Mouse (Mus musculus) heart, postnatal 36 days (tissue): ENCODE results near the gene Wdr77. TPM values are rescaled to one million over a fixed set of nuclear protein-coding genes. Genes with fewer than 3 reads are reported as not detected.
"Not testable (repeated sequence)": the region's sequence is repeated elsewhere in the genome, so short reads cannot be mapped to it uniquely, and the experiment has no call there.

Experiments used
- DNase-seq, 2 experiments: peaks; one replicate each; pipeline ENCODE4 v3.0.0; 2021 to 2022
- intact Hi-C: fragments of 180-260 bp; cut with DNase I; formaldehyde crosslinking; loops from one replicate; pipeline ENCODE4 v1.15.1; 2025
- total RNA-seq, 2 experiments: library from RNA; stranded (reverse); gene quantifications; 2 replicates each; pipeline ENCODE4 v1.2.3; 2021

The Wdr77 gene
- total RNA-seq, 2 experiments from 2014 or later: 46.9 to 48.5 TPM

GRCm38 (mm10) chr3:105936111-105936510, 23.1 kb upstream of the Wdr77 start:
- intact Hi-C loops: no loop called here
- DNase-seq: no peak

DNA sequence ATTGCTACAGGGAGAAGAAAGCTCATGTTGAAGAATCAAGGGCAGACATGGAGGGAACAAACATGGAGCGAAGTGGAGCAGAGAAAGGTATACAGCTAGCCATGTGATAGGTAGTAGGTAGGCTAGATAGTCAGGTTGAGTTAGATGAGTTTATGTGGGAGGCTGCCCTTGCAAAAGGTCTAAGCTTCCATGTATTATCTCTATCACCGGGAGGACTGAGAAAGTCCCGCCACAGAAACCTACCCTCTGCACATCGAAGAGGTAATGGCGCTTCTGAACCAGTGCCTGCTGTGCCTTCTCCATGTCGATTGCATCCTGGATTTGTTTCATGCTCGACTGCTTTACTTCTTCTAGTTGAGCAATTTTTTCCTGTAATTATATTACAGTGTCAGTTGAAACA, 7.8 kb upstream of the Wdr77 start:
- no peak for DNase-seq
- intact Hi-C loops: no loop called here

DNA sequence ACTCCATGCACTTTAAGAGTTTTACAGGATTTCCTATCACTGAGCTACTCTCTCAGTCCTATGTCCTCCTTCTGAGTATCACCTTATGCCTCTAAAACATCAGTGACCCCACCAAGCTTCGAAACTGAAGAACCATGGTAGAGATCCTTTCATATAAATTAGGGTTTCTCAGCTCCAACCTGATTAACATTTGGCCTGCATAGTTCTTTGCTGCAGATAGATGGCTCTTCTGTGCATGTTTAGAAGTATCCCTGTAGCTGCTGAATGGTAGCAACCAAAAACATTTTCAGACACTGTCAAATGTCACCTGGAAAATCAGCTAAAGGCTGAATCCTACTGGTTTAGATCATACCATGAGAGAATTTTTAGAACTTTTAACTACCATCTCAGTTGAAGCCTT, 1.9 kb upstream of the Wdr77 start:
- intact Hi-C loops: loop anchor here (5.0 kb wide), 1 partner anchor 230 kb away; no protein-coding TSS in a partner anchor
- DNase-seq: no peak

DNA sequence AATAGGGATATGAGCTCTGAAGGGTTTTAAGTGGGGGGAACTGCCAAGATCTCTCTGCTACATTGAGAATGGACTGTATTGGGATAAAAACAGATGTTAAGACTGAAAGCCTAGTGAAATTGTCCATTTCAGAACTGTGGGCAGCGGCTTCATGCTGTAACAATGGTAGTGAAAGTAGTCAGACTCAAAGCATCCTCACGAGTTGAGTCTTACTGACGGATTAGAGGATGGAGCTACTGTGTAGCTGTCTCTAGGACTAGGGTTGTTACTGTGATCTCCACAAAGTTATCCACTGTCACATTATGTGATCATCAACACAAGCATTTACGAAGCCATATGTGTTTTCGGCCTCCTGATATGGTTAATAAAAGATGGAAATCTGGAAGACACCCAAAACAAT, 965 bp upstream of the Wdr77 start:
- intact Hi-C loops: loop anchor here (2.0 to 5.0 kb wide), 2 partner anchors 231 to 271 kb away; partner anchors contain the start of gene Ddx20
- no peak for DNase-seq

GRCm38 (mm10) chr3:105959585-105959984, 416 bp downstream of the Wdr77 start:
- intact Hi-C loops: loop anchor here (2.0 to 5.0 kb wide), 2 partner anchors 232 to 273 kb away; partner anchors contain the start of gene Ddx20
- no peak for DNase-seq

- intact Hi-C loops: loop anchor here (2.0 to 10.0 kb wide), 3 partner anchors 233 to 585 kb away; partner anchors contain the start of genes Cept1, Ddx20 and Dram2
- no peak for DNase-seq
Observed at GRCm38 (mm10) chr3:105959999-105960398, 830 bp downstream of the Wdr77 start, which contains the start of gene Atp5f1. Gene Atp5f1, minus strand, starts transcription at chr3:105960099.

GRCm38 (mm10) chr3:105960700-105961099, 1.5 kb downstream of the Wdr77 start:
- DNase-seq: no peak
- intact Hi-C loops: loop anchor here (10.0 kb wide), 1 partner anchor 584 kb away; the partner anchor contains the start of genes Cept1 and Dram2

GRCm38 (mm10) chr3:105971831-105972446, 12.8 kb downstream of the Wdr77 start:
- DNase-seq: no peak
- intact Hi-C loops: no loop called here

GRCm38 (mm10) chr3:105973411-105973810, 14.2 kb downstream of the Wdr77 start, which contains the start of gene Ovgp1:
Gene Ovgp1, plus strand, starts transcription at chr3:105973711.
- intact Hi-C loops: no loop called here
- no peak for DNase-seq

DNA sequence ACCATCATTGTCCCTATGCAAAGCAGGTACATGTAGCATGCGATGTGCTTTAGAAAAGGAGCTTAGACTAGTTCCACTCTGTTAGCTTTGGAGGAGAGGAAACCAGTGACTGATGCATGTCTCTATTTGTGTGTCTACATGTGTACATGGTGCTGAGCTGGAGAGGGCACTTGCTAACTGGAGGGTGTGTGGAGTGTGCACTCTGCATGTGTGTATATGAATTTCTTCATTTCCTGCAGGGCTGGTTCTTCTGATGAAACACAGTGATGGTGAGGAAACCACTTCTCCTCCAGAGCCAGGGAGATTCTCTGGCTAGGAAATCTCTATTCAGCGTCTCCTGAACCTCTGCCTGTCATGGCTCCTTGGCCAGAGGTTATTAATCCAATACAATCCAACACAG, 15.0 kb downstream of the Wdr77 start:
- DNase-seq: no peak
- intact Hi-C loops: no loop called here

DNA sequence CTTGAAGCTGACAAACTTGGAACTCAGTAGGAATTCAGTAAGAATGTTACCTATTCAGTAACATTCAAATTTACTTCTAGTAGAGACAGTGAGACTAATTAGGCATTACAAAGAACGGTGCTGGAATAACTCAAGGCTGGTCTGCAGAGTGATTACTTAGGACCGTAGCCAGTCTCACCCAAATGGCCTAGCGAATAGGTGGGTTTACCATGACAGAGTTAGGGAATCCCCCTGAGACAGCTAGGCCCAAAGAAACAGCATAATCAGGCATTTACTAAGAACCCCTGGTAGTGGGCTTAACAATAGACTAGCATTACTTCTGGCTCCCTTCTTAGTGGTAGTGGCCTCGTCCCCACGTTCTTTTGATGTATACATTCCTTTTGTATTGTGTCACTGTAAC, 30.4 kb downstream of the Wdr77 start:
- not testable (repeated sequence) for DNase-seq
- intact Hi-C loops: loop anchor here (5.0 kb wide), 1 partner anchor 893 kb away; no protein-coding TSS in a partner anchor

- intact Hi-C loops: loop anchor here (5.0 kb wide), 1 partner anchor 891 kb away; no protein-coding TSS in a partner anchor
- peak; percentile 46 to 53 for DNase-seq
Observed at GRCm38 (mm10) chr3:105991653-105992283, 32.6 kb downstream of the Wdr77 start.

- no peak for DNase-seq
- intact Hi-C loops: loop anchor here (5.0 kb wide), 1 partner anchor 888 kb away; no protein-coding TSS in a partner anchor
Observed at GRCm38 (mm10) chr3:105994730-105995129, 35.6 kb downstream of the Wdr77 start.

- no peak for DNase-seq
Observed at GRCm38 (mm10) chr3:106000707-106001375, 41.7 kb downstream of the Wdr77 start.

DNA sequence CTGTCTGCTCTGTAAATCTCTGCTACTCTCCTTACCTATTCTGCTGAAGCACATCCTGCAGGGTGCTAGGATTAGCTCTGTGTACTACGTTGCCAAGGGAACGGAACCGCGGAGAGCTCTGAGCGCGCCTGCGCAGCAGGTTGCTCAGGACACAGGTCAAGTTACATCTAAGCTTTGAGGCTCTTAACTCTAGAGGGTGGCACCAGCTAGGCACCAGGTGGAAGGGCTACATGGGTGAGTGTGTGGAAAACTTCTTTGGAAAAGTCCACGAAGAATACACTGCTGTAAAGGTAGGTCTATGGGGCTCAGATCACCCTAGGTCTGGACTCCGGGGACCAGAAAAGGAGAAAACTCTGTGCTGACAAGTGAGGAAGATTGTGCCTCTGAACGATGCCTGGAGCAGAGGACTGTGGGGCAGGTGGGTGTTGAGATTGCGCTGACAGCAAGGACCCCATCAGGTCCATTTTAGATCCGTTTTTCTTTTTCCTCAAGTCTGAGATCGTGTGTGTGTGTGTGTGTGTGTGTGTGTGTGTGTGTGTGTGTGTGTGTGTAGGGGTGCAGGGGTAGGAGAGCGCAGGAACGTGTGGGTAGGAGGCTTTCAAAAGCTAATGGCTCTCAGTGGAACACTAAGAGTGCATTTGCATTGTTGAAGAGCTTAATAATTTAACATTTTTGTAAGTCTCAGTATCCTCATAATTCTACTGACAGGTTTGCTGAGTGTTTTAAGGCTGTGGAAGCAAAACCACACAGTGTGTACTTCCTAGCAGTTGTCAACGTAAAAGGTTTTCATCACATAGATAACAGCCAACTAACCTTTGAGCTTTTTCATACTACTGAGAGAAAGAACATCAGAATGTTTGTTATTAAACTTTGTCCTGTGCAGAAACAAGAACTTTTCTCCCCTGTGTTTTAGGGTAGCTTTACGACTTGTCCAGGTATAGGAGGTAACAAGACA, 42.5 kb downstream of the Wdr77 start:
- intact Hi-C loops: no loop called here
- no peak for DNase-seq

More at GRCm38 (mm10) chr3:106000707-106001375, 41.7 kb downstream of the Wdr77 start:
- intact Hi-C loops: no loop called here

- intact Hi-C loops, DNase-seq: not testable (repeated sequence)
Observed at GRCm38 (mm10) chr3:106003360-106003759, 44.2 kb downstream of the Wdr77 start.

GRCm38 (mm10) chr3:106014546-106014945, 55.4 kb downstream of the Wdr77 start, which contains the start of gene Pifo:
Gene Pifo, minus strand, starts transcription at chr3:106014646.
- intact Hi-C loops: no loop called here
- no peak for DNase-seq
